Mouse (Mus musculus): ENCODE measurements at regions not wholly inside any gene's neighbourhood (a gene's known extent, or its start where the extent isn't known, plus 50 kb on each side); places are given as distances from the start of the nearest gene placed in this dataset.
"Not testable (repeated sequence)": the region's sequence is repeated elsewhere in the genome, so short reads cannot be mapped to it uniquely, and the experiment has no call there.

GRCm38 (mm10) chr12:15565941-15566784 lies 250.6 kb downstream of the Trib2 start:
- DNase-seq, result no peak

- DNase-seq, result no peak
Measured at GRCm38 (mm10) chr12:15562826-15563225, 253.9 kb downstream of the Trib2 start.

DNA sequence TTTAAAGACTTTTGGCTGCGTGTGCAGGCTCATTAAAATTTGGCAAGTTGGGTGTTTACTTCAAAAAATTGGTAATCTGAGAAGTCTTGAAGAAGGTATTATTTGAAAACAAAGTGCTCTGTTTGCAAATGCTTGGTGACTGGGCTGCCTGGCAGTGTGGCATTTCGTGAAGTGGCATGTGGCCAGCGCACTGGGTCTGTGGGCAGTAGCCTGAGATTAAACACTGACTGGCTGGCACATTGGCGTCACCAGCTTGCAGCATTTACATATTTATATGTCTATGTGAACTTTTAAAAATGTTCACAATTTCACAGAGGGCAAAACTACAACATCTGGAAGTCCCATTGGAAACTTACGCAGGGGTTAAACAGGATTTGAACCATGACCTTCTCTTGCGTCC lies 261.3 kb downstream of the Trib2 start:
- no peak for DNase-seq

DNA sequence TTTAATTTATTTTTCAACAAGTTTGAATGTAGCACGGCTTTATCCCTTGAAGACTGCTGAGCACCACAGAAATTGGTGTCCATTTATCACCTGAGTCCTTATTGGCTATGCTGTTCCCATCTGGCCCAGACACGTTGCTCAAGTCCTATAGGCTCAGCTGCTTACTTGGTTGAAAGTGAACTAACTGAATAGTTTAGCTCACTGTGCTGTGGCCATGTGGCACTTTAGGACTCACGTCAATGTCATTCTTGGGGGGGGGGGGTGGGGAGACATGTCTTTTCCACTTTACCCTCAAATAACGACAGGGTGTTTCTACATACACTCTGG lies 263.1 kb downstream of the Trib2 start:
- DNase-seq, result no peak

DNA sequence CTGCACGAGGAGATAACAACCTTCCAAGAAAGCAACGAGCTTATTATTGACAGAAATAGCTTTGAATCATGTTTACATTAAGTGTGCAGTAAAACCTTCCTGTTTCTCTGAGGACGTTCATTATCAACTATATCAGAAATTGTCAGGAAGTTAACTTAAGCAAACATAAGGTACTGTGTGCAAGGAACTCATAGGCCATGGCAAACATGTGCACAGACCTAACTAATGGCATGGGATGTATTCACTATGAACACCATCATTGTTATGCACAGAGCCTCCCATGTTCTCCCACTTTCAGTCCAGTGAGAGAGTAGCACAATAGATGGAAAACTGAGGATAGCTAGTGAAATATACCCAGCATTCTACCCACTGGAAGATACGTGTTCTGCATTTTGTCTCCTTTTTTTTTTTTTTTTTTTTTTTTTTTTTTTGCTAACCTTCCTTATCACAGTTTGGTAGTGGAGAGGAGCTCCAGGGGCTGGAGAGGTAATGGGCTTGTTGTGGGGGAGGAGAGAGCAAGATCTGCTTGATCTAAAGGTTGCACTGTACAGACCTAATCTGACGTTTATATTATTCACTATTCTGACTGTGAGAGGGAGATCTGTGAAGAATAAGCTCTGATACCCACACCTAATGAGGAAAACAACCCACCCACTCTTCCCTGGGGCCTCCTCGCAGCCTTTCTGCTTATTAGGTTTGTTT lies 263.6 kb downstream of the Trib2 start:
- no peak for DNase-seq

DNA sequence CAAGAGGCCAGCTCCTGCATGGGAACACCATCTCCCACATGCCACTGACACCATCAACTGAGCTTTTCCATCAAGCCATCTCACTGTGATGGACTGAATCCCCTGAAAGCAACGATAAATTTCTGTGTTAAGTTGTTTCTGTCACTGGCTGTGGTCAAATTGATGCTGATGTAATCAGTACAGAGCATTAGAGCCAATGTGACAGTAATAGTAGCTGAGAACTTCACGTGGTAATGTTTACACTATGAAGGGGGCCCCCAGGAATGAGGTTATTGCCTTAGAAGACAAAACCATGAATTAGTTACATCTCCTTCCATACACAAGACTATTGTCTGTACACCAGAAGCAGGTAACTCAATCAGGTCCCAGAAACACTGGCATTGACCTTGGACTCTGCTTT lies 264.5 kb downstream of the Trib2 start:
- no peak for DNase-seq

DNA sequence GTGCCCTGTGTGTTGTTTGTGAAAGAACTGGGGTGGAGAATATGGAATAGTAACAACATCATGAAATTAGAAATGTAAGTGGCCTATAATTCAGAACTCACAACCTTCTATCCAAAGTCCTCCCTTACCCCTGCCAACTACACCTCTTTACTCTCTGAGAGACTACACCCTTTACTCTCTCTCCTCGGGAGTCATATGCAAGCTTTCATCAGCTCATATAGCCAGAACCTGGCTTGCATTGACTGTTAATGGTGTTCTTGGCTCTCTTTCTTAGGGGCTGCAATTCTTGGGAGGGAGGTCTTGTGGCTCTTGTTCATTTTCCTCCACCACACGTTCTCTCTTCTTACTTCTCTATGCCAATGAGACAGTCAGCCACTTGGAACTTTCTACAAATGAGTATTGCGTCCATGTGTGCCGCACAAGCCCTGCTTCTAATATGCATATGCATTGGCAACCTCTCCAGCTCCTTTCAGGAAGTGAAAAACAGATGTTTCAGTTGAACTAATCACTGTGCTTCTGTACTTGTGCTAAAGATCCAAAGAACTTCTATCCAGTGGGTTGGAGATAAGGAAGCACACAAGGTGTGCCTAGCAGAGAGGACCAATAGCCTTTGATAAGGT lies 265.3 kb downstream of the Trib2 start:
- DNase-seq, result no peak

DNA sequence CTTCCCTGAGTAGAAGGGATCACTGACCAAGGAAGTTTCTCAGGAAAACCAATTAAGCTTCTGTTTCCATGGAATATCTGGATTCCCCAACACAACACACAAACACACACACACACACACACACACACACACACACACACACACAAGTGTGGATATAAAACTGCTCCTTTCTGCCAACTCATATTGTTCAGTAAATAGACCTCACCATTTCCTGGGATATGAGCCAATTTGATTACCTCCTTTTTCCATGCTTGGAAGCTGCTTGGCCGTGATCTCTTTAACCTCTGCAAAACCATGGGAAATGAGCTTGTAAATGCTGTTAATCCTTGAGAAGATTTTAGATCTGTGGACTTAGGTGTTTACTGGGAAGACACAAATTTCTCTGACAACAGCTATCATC lies 272.4 kb downstream of the Trib2 start:
- no peak for DNase-seq

GRCm38 (mm10) chr12:15542486-15542885 lies 274.2 kb downstream of the Trib2 start:
- no peak for DNase-seq

DNA sequence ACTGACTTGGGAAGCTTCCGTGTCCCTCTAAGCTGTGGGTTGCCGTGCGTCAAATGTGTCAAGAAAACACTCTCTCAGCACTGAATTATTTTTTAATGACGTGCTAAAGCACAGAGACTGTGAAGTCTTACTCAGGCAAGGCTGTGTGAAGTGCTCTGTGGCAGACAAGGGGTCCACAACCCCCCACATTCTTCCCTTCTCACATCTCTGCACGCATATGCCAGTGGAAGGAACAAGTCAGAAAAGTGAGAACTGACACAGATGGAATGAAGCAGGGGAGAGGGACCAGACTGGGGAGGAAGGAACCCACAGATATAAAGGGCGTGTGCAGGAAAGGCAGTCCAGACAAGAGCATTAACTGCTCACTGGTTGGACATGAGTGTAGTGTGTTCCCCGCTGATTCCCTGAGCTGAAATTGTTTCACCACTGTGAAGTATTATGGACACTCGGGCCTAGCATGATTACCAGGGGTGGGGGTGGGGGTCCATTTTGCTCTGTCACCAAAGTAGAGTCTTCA lies 279.8 kb downstream of the Trib2 start:
- no peak for DNase-seq

- no peak for DNase-seq
Measured at GRCm38 (mm10) chr12:15536247-15536646, 280.5 kb downstream of the Trib2 start.

DNA sequence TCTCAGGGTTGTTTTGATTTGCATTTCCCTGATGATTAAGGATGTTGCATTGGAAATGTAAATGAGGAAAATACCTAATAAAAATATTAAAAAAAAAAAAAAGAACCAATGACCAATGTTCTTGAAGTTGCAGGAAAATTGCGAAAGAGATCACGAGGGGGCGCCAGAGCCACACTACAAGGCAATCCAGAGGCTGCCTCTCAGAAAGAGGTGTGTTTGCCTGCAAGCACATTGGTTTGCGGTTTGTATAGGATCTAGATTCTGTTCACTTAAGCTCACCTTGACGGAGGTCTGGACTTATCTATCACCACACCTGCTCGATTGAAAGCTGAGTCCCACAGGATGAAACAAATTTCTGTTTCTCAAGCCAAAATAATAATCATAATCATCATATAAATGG lies 280.9 kb downstream of the Trib2 start:
- DNase-seq, result peak; percentile 82

DNA sequence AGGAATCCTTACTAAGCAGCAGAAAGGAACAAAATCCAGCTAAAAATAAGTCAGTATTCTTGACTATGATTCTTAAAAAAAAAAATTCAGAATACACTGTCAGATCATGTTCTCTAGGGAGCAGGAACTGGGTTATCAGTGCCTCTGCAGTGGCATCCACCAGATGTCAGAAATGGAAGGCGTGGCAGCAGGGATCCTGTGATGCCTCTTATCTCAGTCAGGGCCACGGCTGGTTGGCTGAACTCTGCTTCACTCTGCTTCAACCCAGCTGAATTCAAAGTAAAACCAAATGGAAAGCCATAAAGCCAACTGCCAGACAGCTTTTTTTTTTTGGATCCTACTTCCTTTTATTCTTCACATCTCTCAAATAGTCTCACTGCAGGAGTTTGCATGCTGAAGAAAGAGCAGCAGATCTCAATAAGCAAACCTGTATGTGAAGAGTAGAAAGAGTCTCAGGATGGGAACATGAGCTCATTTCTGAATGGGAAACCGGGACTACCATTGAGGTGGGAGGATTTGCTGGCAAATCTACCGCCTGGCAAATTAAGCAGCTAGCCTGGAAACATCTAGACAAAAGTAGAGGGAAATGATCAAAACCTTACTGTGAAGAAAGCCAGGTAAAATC lies 295.8 kb downstream of the Trib2 start:
- no peak for DNase-seq

- no peak for DNase-seq
Measured at GRCm38 (mm10) chr12:15511994-15512393, 304.7 kb downstream of the Trib2 start.

DNA sequence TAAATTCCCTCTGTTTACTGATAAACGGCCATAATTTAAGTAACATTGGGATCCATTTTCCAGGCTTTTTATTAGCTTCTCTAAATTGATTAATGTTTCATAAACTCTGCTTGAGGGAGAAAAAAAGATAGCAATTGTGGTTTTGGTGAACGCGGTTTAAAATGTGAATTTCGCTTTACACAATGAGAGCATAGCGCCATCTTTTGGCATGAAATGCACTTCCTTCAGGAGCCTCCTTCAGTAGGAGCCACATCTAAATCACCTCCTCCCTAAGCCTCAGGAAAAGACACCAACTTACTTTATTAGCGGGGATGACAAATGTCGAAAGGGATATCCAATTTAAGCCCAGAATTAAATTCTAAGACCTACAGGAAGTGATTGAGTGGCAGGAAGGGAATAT lies 309.1 kb downstream of the Trib2 start:
- DNase-seq, result no peak

GRCm38 (mm10) chr12:15493640-15494039 lies 323.1 kb downstream of the Trib2 start:
- DNase-seq, result no peak

GRCm38 (mm10) chr12:15472741-15473140 lies 344.0 kb downstream of the Trib2 start:
- no peak for DNase-seq

DNA sequence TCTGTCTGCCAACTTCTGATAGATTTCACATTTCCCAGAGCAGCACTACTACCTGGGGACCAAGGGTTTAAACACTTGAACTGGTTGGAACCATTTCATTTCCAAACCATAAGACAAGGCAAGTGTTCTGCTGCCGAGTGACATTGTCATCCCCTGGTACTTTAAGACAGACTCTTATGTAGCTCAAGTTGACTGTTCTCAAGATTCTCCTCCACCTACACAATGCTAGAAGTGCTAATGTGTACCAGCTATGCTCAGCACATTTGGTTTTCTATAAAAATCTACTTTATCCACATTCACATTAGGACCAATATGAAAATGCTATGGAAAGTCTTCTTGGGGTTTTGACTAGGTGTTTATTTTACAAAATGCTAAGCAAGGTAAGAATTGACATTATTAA lies 357.3 kb downstream of the Trib2 start:
- no peak for DNase-seq

- DNase-seq, result not testable (repeated sequence)
Measured at GRCm38 (mm10) chr12:15456369-15456768, 360.4 kb downstream of the Trib2 start.

- no peak for DNase-seq
Measured at GRCm38 (mm10) chr12:15455744-15456143, 361.0 kb downstream of the Trib2 start.

GRCm38 (mm10) chr12:15449484-15449883 lies 367.2 kb downstream of the Trib2 start:
- DNase-seq, result no peak

DNA sequence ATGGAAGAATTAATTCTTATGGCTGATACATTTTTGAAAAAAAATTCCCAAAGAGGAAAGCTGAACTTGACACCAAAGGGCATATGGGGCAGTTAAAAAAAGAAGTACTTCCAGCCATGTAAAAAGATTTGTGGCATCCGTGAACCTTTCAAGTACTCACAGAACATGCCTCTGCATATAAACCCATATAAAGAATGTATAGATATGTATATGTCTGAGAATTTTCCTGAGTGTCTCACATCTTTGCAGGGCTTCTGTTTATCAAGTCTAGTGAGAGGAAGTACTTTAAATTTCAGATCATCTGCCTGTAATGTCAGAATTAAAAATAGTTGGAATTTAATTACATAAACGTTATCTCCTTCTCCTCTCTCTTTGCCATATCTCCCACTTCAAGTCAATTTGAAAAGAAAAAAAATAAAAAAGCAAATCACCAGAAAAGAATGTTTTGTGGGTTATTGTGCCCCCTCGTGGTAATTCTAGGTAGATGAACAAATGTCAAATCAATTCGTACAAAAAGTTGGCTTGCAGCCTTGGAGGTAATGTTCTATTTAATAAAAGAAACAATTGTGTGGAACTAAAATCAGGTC lies 400.4 kb downstream of the Trib2 start:
- no peak for DNase-seq

Data from adrenal gland, postnatal 25 days (tissue).